Mouse (Mus musculus) embryonic facial prominence, embryonic 14.5 days (tissue): Measurements from ENCODE around the gene Hid1. TPM values are rescaled to one million over a fixed set of nuclear protein-coding genes. Genes with fewer than 3 reads are reported as not detected.

ENCODE experiments used
- ATAC-seq: fragments of 200-750 bp; cut with Nextera tagmentation; 2 replicates; pipeline ENCODE4 v1.8.0; 2017; ENCODE audit warnings: low read depth, moderate number of reproducible peaks, moderate TSS enrichment
- DNase-seq: peaks from one replicate; pipeline ENCODE4 v3.0.0-alpha.2; 2015; ENCODE audit warnings: low spot score
- H3K27ac ChIP-seq: fragments of 300-500 bp; sonication (generic); replicated peaks from 2 replicates; pipeline ENCODE4 v1.5.1; 2014; ENCODE audit warnings: low read depth, mild to moderate bottlenecking, low read length, moderate library complexity
- H3K27me3 ChIP-seq: fragments of 300-500 bp; sonication (generic); replicated peaks from 2 replicates; pipeline ENCODE4 v1.6.1; 2014; ENCODE audit warnings: low read length; ENCODE audit not compliant: control insufficient read depth, insufficient read depth
- H3K36me3 ChIP-seq: fragments of 300-500 bp; sonication (generic); 2 replicates; pipeline ENCODE4 v1.6.1; 2014; ENCODE audit warnings: low read length, mixed read lengths; ENCODE audit not compliant: control insufficient read depth, insufficient read depth
- H3K4me1 ChIP-seq: fragments of 300-500 bp; sonication (generic); 2 replicates; pipeline ENCODE4 v1.6.1; 2014; ENCODE audit warnings: antibody characterized with exemption, low read length; ENCODE audit not compliant: control insufficient read depth, insufficient read depth
- H3K4me2 ChIP-seq: fragments of 300-500 bp; sonication (generic); 2 replicates; pipeline ENCODE4 v1.6.1; 2014; ENCODE audit warnings: low read depth, mild to moderate bottlenecking, low read length, moderate library complexity, mixed read lengths
- H3K4me3 ChIP-seq: fragments of 300-500 bp; sonication (generic); 2 replicates; pipeline ENCODE4 v1.5.1; 2014; ENCODE audit warnings: low read depth, mild to moderate bottlenecking, low read length
- H3K9ac ChIP-seq: fragments of 300-500 bp; sonication (generic); 2 replicates; pipeline ENCODE4 v1.6.1; 2014; ENCODE audit warnings: low read depth, mild to moderate bottlenecking, low read length, moderate library complexity, mixed read lengths
- H3K9me3 ChIP-seq: fragments of 300-500 bp; sonication (generic); 2 replicates; pipeline ENCODE4 v1.6.1; 2016; ENCODE audit warnings: low read length; ENCODE audit not compliant: control insufficient read depth
- WGBS: fragments of 180-500 bp; shearing (Covaris S2); extraction: QIAGEN DNeasy Blood & Tissue Kit; methylation state at CpG from one replicate; pipeline ENCODE4 v1.1.7; 2014; 5-methylcytosine and 5-hydroxymethylcytosine counted together
- polyA plus RNA-seq: library from polyadenylated mRNA; unstranded; fragments of >200 nt; fragmentation: Nextera tagmentation; extraction: Ambion mirVana; gene quantifications from 2 replicates; pipeline ENCODE4 v1.2.1, GENCODE M21; 2014

The Hid1 gene
- polyA plus RNA-seq, 1 experiment from 2014 or later = 10.3 TPM

DNA sequence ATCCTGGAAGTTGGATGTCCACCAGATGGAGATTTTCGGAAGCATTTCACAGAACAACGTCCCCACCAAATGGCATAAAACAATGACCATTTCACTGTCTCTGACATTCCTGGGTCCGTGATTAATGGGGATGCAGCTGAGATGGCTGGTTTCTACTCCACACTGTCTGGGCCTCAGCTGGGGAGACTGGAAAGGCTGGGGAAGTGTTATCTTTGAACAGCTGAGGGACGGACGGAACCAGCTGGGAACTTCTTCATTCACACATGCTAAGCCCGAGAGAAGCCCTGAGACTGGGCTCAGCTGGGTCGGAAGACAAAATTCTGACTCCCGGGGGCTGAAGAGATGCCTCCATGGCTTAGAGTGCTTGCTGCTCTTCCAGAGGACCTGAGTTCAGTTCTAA, 3.8 kb upstream of the Hid1 start:
- H3K4me1 ChIP-seq = peaks cover 16% of the 10 kb centered on the region; the same call in 1 of the 2 replicates
- DNase-seq (no peak), ATAC-seq (no peak)
- no peak overlapping the region for H3K27ac ChIP-seq
- no peak overlapping the region for H3K4me3 ChIP-seq
- H3K9ac ChIP-seq = no peak overlapping the region; the same call in 1 of the 2 replicates
- 64% methylated on average over 8 of the region's 8 CpGs for WGBS
- H3K36me3 ChIP-seq = no peaks in the 10 kb centered on the region
- no peak overlapping the region for H3K4me2 ChIP-seq
- peaks cover 63% of the 10 kb centered on the region for H3K27me3 ChIP-seq
- H3K9me3 ChIP-seq = no peaks in the 10 kb centered on the region

DNA sequence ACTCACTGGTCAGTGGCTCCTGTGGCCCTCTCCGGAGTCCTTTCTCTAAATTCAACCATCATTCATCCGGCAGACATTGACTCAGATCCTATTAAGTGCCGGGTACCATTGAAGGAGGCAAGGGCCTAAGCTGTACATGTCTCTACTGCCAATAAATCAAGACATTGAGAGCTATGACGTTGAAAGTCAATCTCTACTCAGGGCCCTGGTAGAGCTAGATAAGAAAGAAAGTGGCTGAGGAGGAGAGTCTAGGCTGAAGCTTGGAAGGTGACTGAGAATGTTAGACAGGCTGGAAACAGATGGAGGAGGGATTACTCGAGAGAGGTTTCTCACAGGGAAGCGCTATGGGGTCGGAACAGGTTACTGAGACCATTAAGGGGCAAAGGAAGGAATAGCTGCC, 2.8 kb upstream of the Hid1 start:
- H3K9me3 ChIP-seq = no peaks in the 10 kb centered on the region
- H3K4me2 ChIP-seq = no peak overlapping the region
- peaks cover 64% of the 10 kb centered on the region for H3K27me3 ChIP-seq
- no peak overlapping the region for H3K9ac ChIP-seq
- H3K36me3 ChIP-seq = no peaks in the 10 kb centered on the region
- ATAC-seq (no peak), DNase-seq (no peak)
- peaks cover 18% of the 10 kb centered on the region; the same call in 1 of the 2 replicates for H3K4me1 ChIP-seq
- WGBS = 61% methylated on average over 7 of the region's 7 CpGs
- no peak overlapping the region for H3K27ac ChIP-seq
- no peak overlapping the region for H3K4me3 ChIP-seq

DNA sequence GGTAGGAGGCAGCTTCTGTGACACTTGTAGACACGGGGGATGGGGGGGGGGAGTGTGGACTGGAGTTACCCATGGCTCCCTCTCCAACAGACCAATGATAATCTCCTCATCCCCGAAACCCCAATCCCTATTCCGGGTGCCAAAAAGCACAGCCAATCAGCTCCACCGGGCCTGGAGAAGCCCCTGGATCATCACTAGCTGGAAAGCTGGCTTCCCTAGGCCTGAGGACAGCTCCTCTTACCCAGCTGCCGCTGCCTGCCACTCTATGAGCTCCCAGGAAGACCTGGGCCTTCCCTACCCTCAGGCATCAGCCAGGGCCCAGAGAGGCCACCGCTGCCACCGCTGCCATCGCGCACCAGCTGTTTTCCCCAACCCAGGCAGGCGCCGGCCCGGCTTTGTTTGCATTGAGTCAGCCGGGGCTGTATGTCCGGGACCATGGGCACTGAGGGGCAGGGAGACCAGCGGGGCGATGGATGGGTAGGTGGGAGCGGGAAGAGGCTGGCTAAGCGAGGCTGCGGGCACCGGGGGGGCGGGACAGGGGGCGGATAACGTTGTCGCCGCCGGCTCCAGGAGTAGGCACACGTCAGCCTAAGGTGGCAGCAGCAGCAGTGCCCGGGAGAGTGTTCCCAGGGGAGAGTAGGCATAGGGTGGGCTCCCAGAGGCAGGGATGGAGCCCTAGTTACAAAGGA, 706 bp downstream of the Hid1 start:
- Histone ChIP-seq H3K27me3 (peaks cover 47% of the 10 kb centered on the region), H3K4me1 (peaks cover 12% of the 10 kb centered on the region; the same call in 1 of the 2 replicates), H3K9ac (peak overlapping the region; percentile 62), H3K4me2 (peak overlapping the region; percentile 79), H3K36me3 (no peaks in the 10 kb centered on the region), H3K27ac (no peak overlapping the region), H3K9me3 (no peaks in the 10 kb centered on the region), H3K4me3 (peak overlapping the region; percentile 46)
- DNase-seq (no peak), ATAC-seq (peak; percentile 38; the same call in 1 of the 2 replicates)
- WGBS = 3% methylated on average over 20 of the region's 28 CpGs

DNA sequence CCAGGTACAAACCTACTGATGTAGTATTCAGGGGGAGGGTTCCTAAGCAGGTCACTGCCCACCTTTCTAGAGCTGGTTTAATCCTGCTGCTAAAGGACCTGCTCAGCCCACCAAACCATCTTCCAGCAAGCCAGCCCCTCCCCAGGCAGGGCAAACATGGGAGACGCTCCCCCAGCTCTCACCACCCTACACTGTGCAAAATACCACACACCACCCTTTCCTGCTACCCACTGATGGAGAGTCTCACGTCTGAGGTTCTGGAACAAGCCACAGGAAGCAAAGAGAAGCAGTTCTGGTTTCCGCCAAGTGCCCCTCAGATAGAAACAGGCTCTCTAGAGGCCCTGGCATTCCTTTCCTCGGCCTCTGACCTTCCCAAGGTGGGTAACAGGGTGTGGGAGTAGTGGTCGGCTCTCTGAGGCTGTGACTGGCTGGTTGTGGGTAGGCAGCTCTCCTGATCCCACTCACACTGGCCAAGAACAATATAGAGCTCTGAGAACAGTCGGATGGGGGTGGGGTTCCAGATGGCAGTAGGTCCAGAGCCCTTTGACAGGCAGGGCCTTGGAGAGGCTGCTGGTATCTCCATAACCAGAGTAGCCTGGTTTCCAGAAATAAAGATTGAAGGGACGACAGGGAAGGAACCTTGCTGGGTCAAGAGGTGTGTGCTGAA, 1.4 kb downstream of the Hid1 start:
- no peaks in the 10 kb centered on the region for H3K9me3 ChIP-seq
- DNase-seq (no peak), ATAC-seq (peak; percentile 27; the same call in 1 of the 2 replicates)
- H3K36me3 ChIP-seq = no peaks in the 10 kb centered on the region
- H3K27ac ChIP-seq = no peak overlapping the region
- H3K4me1 ChIP-seq = peaks cover 12% of the 10 kb centered on the region; the same call in 1 of the 2 replicates
- H3K9ac ChIP-seq = no peak overlapping the region
- H3K4me2 ChIP-seq = peak overlapping the region; percentile 79; the same call in 1 of the 2 replicates
- H3K27me3 ChIP-seq = peaks cover 47% of the 10 kb centered on the region
- WGBS = 35% methylated on average over 7 of the region's 7 CpGs
- peak overlapping the region; percentile 46; the same call in 1 of the 2 replicates for H3K4me3 ChIP-seq

DNA sequence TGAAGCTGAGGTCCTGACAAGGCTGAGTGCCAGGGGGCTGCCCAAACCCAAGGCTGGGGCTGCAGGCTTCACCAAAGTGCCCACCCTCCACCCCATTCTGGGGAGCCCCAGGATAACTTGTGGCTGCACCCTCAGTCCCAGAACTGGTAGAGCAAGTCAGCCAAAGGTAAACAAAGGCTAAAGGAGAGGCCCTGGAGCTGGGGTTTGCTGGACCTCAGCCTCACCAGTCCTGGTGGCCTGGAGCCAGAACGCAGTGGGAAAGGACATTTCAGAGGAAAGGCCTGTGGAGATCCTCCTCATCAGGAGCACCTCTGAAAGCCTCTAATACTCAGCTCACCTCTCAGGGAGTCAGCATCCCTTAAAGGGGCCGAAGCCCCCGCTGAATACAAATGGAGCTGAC, 3.4 kb downstream of the Hid1 start:
- Histone ChIP-seq H3K36me3 (no peaks in the 10 kb centered on the region), H3K4me1 (peaks cover 12% of the 10 kb centered on the region; the same call in 1 of the 2 replicates), H3K4me3 (no peak overlapping the region), H3K27ac (no peak overlapping the region), H3K27me3 (peaks cover 40% of the 10 kb centered on the region), H3K4me2 (no peak overlapping the region), H3K9ac (no peak overlapping the region), H3K9me3 (no peaks in the 10 kb centered on the region)
- DNase-seq (no peak), ATAC-seq (no peak)
- WGBS = 86% methylated on average over 3 of the region's 3 CpGs

DNA sequence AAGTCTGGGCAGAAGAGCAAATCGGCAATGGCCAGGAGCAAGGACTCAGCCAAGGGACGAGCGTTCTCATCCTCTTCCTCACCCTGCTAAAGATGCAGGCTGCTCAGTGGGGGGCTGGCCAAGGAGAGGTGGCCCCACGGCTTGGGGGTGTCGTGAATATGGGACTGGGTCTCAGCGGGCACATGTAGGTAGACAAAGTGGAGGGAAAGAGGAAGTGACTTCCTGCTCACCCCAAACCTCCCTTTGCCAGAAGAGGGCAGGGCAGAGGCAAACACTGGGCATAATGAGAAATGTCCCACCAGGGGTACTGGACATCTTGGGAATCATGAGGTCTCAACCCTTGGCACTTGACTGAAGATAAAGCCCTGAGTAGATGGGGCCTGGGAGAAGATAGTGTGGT, 7.8 kb downstream of the Hid1 start:
- Histone ChIP-seq H3K4me2 (no peak overlapping the region), H3K4me1 (0 out of 2 replicates have a peak, but pooled peaks cover 3% of the 10 kb centered on the region), H3K27me3 (peaks cover 4% of the 10 kb centered on the region), H3K9ac (no peak overlapping the region), H3K27ac (no peak overlapping the region), H3K9me3 (no peaks in the 10 kb centered on the region), H3K4me3 (no peak overlapping the region), H3K36me3 (no peaks in the 10 kb centered on the region)
- ATAC-seq = no peak
- DNase-seq = no peak
- 59% methylated on average over 6 of the region's 6 CpGs for WGBS

DNA sequence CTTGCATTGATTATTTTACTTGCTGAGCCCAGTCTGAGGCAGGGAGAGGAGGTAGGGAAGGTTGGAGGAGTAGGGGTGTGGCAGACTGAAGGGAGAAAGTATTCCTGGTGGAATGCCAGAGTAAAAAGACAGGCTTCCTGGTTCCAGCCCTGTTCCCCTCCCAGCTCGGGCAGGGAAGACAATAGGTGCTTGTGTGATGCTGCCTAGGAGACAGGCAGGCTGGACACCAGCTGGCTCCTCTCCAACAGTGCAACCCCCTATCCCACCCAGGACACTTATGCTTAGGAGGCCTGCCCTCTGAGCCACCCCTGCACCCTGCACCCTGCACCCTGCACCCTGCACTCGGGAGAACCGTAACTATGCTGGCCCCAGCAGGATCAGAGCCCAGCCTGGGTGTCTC, 8.3 kb downstream of the Hid1 start:
- Histone ChIP-seq H3K4me1 (0 out of 2 replicates have a peak, but pooled peaks cover 3% of the 10 kb centered on the region), H3K9ac (no peak overlapping the region), H3K27ac (no peak overlapping the region), H3K4me2 (no peak overlapping the region), H3K4me3 (no peak overlapping the region), H3K27me3 (peaks cover 9% of the 10 kb centered on the region), H3K36me3 (no peaks in the 10 kb centered on the region), H3K9me3 (no peaks in the 10 kb centered on the region)
- 53% methylated on average over 2 of the region's 3 CpGs for WGBS
- ATAC-seq (peak; percentile 38), DNase-seq (peak; percentile 61)

DNA sequence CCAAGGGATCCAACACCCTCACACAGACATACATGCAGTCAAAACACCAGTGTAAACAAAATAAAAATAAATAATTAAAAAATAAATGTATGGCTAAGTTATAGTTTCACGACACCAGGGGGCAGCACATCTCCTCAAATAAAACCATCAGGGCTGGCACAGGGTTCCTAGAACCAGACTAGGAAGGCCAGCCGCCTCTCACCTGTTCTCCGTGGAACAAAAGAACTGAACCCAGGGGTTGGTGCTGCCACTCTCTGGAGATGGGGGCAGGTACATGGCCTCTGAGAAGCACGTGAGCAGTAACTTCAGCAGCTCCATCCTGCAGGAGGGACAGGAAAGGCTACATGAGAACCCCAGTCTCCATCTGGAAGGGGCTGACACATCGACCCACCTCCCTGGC, 9.1 kb downstream of the Hid1 start:
- Histone ChIP-seq H3K27ac (no peak overlapping the region), H3K4me1 (0 out of 2 replicates have a peak, but pooled peaks cover 3% of the 10 kb centered on the region), H3K27me3 (peaks cover 10% of the 10 kb centered on the region), H3K4me2 (no peak overlapping the region), H3K4me3 (no peak overlapping the region), H3K9me3 (no peaks in the 10 kb centered on the region), H3K36me3 (no peaks in the 10 kb centered on the region), H3K9ac (no peak overlapping the region)
- peak; percentile 91 for DNase-seq
- ATAC-seq = peak; percentile 62
- WGBS = 17% methylated on average over 5 of the region's 5 CpGs
